Mouse (Mus musculus): Measurements from ENCODE around the gene Wdr46. TPM values are rescaled to one million over a fixed set of nuclear protein-coding genes. Genes with fewer than 3 reads are reported as not detected.

The Wdr46 gene
- total and polyA plus RNA-seq, 3 experiments: 39.8 to 72.4 (median 49.7) TPM

- H3K9ac ChIP-seq (ENCODE audit: insufficient read depth, low read depth): no peak overlapping the region
- H3K27me3 ChIP-seq (replicated peaks): no peaks in the 10 kb centered on the region
- dilution Hi-C loops (cut with MboI; ENCODE audit: extremely low pct_ligation_motif_present, extremely low pct_unique_long_range_greater_than_20kb, low sequenced_read_pairs): no loop called here
- 0 out of 2 replicates have a peak, but pooled peaks cover 2% of the 10 kb centered on the region for H3K79me2 ChIP-seq (replicated peaks; ENCODE audit: control insufficient read depth, extremely low read depth, insufficient read depth, poor library complexity, severe bottlenecking)
- in situ Hi-C loops (cut with MboI; ENCODE audit: low pct_ligation_motif_present, low pct_unique_long_range_greater_than_20kb, low sequenced_read_pairs): no loop called here
- no peak overlapping the region for H3K4me2 ChIP-seq (ENCODE audit: insufficient read depth, low read depth, poor library complexity, severe bottlenecking)
- no peak overlapping the region for H3K4me3 ChIP-seq (replicated peaks in 1 of 3; ENCODE audit: low read depth in 2 of 3, low read length in 2 of 3, poor library complexity in 1 of 3)
- no peak for DNase-seq (ENCODE audit: extremely low read depth)
- TF ChIP-seq CTCF (conservative IDR thresholded peaks at IDR 0.05 in 1 of 2, IDR thresholded peaks at IDR 0.05 in 1 of 2; ENCODE audit: low read depth in 2 of 2, low read length in 2 of 2) (no peak), IRF4 (IDR thresholded peaks at IDR 0.05; ENCODE audit: low read depth, low read length) (no peak), POLR2A (IDR thresholded peaks at IDR 0.05; ENCODE audit: low read depth, low read length) (no peak), MEF2A (IDR thresholded peaks at IDR 0.05; ENCODE audit: borderline replicate concordance, low read depth, low read length) (no peak), SMC3 (IDR thresholded peaks at IDR 0.05; ENCODE audit: low read depth, low read length) (no peak), BHLHE40 (IDR thresholded peaks at IDR 0.05; ENCODE audit: low read depth, low read length) (no peak), ZMIZ1 (IDR thresholded peaks at IDR 0.05; ENCODE audit: low read depth, low read length) (no peak), USF1 (IDR thresholded peaks at IDR 0.05; ENCODE audit: low read depth, low read length) (no peak), MAX (IDR thresholded peaks at IDR 0.05; ENCODE audit: low read length) (no peak)
- H3K9me3 ChIP-seq (replicated peaks; ENCODE audit: low read length): no peaks in the 10 kb centered on the region
- no peak overlapping the region for H3K27ac ChIP-seq (ENCODE audit: insufficient read depth, low read depth)
- peaks cover 32 to 69% of the 10 kb centered on the region in 2 experiments for H3K36me3 ChIP-seq (replicated peaks in 1 of 2; ENCODE audit: control insufficient read depth in 1 of 2, insufficient read depth in 1 of 2, low read length in 1 of 2)
- H3K4me1 ChIP-seq (ENCODE audit: control insufficient read depth in 1 of 2, insufficient read depth in 2 of 2): peaks cover 4 to 23% of the 10 kb centered on the region in 2 experiments
Observed at GRCm38 (mm10) chr17:33932970-33933369, 7.5 kb upstream of the Wdr46 start.

DNA sequence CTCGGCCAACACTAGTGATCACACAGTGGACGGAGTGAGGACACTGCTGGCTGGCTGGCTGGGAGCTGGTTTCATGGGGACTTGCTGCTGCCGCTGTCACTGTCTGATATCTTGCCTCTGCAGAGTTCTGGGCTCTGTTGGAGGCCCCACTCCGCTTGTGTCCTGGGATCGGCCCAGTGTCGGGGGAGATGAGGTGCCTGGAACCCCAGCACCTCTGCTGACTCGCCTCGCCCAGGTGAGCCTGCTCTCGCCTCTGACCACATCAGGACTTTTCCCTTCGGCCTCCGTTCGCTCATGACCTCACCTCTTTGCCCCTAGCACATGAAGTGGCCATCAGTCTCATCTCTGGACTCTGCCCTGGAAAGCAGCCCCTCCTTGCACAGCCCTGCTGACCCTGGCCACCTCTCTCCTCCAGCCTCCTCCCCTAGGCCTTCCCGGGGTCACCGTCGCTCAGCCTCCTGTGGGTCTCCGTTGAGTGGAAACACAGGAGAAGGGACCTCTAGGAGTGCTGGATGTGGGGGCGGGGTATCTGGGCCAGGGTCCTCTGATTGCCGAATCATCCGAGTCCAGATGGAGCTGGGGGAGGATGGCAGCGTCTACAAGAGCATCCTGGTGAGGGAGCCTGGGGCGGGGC lies 4.9 kb upstream of the Wdr46 start:
- Histone ChIP-seq H3K36me3 (replicated peaks in 1 of 2; ENCODE audit: control insufficient read depth in 1 of 2, insufficient read depth in 1 of 2, low read length in 1 of 2) (peaks cover 31 to 70% of the 10 kb centered on the region in 2 experiments), H3K4me3 (replicated peaks in 1 of 3; ENCODE audit: low read depth in 2 of 3, low read length in 2 of 3, poor library complexity in 1 of 3) (no peak overlapping the region), H3K27me3 (replicated peaks) (no peaks in the 10 kb centered on the region), H3K4me2 (ENCODE audit: insufficient read depth, low read depth, poor library complexity, severe bottlenecking) (no peak overlapping the region), H3K27ac (ENCODE audit: insufficient read depth, low read depth) (no peak overlapping the region), H3K9me3 (replicated peaks; ENCODE audit: low read length) (no peaks in the 10 kb centered on the region), H3K9ac (ENCODE audit: insufficient read depth, low read depth) (no peak overlapping the region), H3K79me2 (replicated peaks; ENCODE audit: control insufficient read depth, extremely low read depth, insufficient read depth, poor library complexity, severe bottlenecking) (peaks cover 13% of the 10 kb centered on the region), H3K4me1 (ENCODE audit: control insufficient read depth in 1 of 2, insufficient read depth in 2 of 2) (peaks cover 8 to 29% of the 10 kb centered on the region in 2 experiments)
- TF ChIP-seq RCOR1 (conservative IDR thresholded peaks at IDR 0.05; ENCODE audit: low read depth, low read length) (no peak), MXI1 (IDR thresholded peaks at IDR 0.05; ENCODE audit: low read depth, low read length) (no peak), CHD1 (IDR thresholded peaks at IDR 0.05; ENCODE audit: low read depth, low read length) (no peak)
- no peak for DNase-seq (ENCODE audit: extremely low read depth)
- in situ Hi-C loops (cut with MboI; ENCODE audit: low pct_ligation_motif_present, low pct_unique_long_range_greater_than_20kb, low sequenced_read_pairs) (no loop called here), dilution Hi-C loops (cut with MboI; ENCODE audit: extremely low pct_ligation_motif_present, extremely low pct_unique_long_range_greater_than_20kb, low sequenced_read_pairs) (no loop called here)

DNA sequence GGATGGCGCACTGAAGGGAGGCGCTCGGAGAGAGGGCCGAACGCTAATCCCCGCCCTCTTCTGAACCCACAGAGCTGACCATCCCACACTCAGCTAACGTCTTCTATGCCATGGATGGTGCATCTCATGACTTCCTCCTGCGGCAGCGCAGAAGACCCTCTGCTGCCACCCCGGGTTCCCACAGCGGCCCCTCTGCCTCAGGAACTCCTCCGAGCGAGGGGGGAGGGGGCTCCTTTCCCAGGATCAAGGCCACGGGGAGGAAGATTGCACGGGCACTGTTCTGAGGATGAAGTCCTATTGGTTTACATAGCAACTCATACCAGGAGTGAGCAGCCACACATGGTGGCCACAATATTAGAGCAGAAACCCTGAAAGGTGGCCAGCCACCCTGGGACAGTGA lies 3.5 kb upstream of the Wdr46 start:
- H3K36me3 ChIP-seq (replicated peaks in 1 of 2; ENCODE audit: control insufficient read depth in 1 of 2, insufficient read depth in 1 of 2, low read length in 1 of 2): peaks cover 33 to 72% of the 10 kb centered on the region in 2 experiments
- TF ChIP-seq SMC3 (IDR thresholded peaks at IDR 0.05; ENCODE audit: low read depth, low read length) (no peak), CHD2 (IDR thresholded peaks at IDR 0.05; ENCODE audit: low read length) (no peak), CHD1 (IDR thresholded peaks at IDR 0.05; ENCODE audit: low read depth, low read length) (no peak), ETS1 (conservative IDR thresholded peaks at IDR 0.05; ENCODE audit: low read depth, low read length) (no peak), GABPA (IDR thresholded peaks at IDR 0.05; ENCODE audit: insufficient replicate concordance, low read depth, low read length) (no peak), TBP (conservative IDR thresholded peaks at IDR 0.05; ENCODE audit: low read depth, low read length) (no peak), JUN (IDR thresholded peaks at IDR 0.05; ENCODE audit: insufficient read depth, low read depth, low read length) (no peak), HCFC1 (IDR thresholded peaks at IDR 0.05; ENCODE audit: low read depth, low read length) (no peak), ELF1 (IDR thresholded peaks at IDR 0.05; ENCODE audit: low read depth, low read length) (no peak), MAZ (IDR thresholded peaks at IDR 0.05; ENCODE audit: low read depth, low read length) (no peak), CTCF (conservative IDR thresholded peaks at IDR 0.05 in 1 of 2, IDR thresholded peaks at IDR 0.05 in 1 of 2; ENCODE audit: low read depth in 2 of 2, low read length in 2 of 2) (no peak), POLR2AphosphoS2 (IDR thresholded peaks at IDR 0.05; ENCODE audit: low read depth, low read length) (no peak), TCF12 (IDR thresholded peaks at IDR 0.05; ENCODE audit: low read depth, low read length) (no peak), MEF2A (IDR thresholded peaks at IDR 0.05; ENCODE audit: borderline replicate concordance, low read depth, low read length) (no peak)
- in situ Hi-C loops (cut with MboI; ENCODE audit: low pct_ligation_motif_present, low pct_unique_long_range_greater_than_20kb, low sequenced_read_pairs): no loop called here
- peaks cover 27% of the 10 kb centered on the region for H3K79me2 ChIP-seq (replicated peaks; ENCODE audit: control insufficient read depth, extremely low read depth, insufficient read depth, poor library complexity, severe bottlenecking)
- dilution Hi-C loops (cut with MboI; ENCODE audit: extremely low pct_ligation_motif_present, extremely low pct_unique_long_range_greater_than_20kb, low sequenced_read_pairs): no loop called here
- no peak overlapping the region for H3K4me3 ChIP-seq (replicated peaks in 1 of 3; ENCODE audit: low read depth in 2 of 3, low read length in 2 of 3, poor library complexity in 1 of 3)
- H3K4me2 ChIP-seq (ENCODE audit: insufficient read depth, low read depth, poor library complexity, severe bottlenecking): no peak overlapping the region
- H3K27me3 ChIP-seq (replicated peaks): no peaks in the 10 kb centered on the region
- H3K9me3 ChIP-seq (replicated peaks; ENCODE audit: low read length): no peaks in the 10 kb centered on the region
- DNase-seq (ENCODE audit: extremely low read depth): no peak
- peaks cover 5 to 27% of the 10 kb centered on the region in 2 experiments for H3K4me1 ChIP-seq (ENCODE audit: control insufficient read depth in 1 of 2, insufficient read depth in 2 of 2)
- no peak overlapping the region for H3K27ac ChIP-seq (ENCODE audit: insufficient read depth, low read depth)
- no peak overlapping the region for H3K9ac ChIP-seq (ENCODE audit: insufficient read depth, low read depth)
